Comparison of ENCODE assay signal across 1 mouse cellular context in the genomic region with DNA sequence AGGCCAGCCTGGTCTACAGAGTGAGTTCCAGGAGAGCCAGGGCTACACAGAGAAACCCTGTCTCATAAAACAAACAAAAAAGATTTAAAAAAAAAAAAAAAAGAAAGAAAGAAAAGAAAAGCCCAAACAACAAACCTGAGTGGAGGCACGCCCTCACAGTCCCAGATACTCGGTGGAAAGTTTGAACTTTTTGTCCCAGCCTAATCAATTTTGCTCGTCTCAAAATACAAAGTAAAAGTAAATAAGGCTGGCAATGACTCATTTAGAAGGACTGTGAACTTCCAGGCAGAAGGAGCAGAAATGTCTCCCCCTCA.
TF ChIP-seq lines count a peak whose summit lies in the region.

No protein-coding gene starts in this region.

TF ChIP-seq in CH12.LX, 34 proteins besides CTCF, POLR2A, EP300 and RAD21:
- no peak for TF ChIP-seq JUND (conservative IDR thresholded peaks at IDR 0.05; ENCODE audit: low read depth, low read length)
- no peak for TF ChIP-seq ELF1 (IDR thresholded peaks at IDR 0.05; ENCODE audit: low read depth, low read length)
- no peak for TF ChIP-seq UBTF (IDR thresholded peaks at IDR 0.05; ENCODE audit: low read depth, low read length)
- TF ChIP-seq MXI1 (IDR thresholded peaks at IDR 0.05; ENCODE audit: low read depth, low read length), result no peak
- no peak for TF ChIP-seq ZKSCAN1 (IDR thresholded peaks at IDR 0.05; ENCODE audit: borderline replicate concordance, low read depth, low read length)
- TF ChIP-seq NELFE (IDR thresholded peaks at IDR 0.05; ENCODE audit: low read depth, low read length), result no peak
- no peak for TF ChIP-seq PAX5 (IDR thresholded peaks at IDR 0.05; ENCODE audit: low read length)
- TF ChIP-seq IRF4 (IDR thresholded peaks at IDR 0.05; ENCODE audit: low read depth, low read length), result no peak
